In the genomic region with DNA sequence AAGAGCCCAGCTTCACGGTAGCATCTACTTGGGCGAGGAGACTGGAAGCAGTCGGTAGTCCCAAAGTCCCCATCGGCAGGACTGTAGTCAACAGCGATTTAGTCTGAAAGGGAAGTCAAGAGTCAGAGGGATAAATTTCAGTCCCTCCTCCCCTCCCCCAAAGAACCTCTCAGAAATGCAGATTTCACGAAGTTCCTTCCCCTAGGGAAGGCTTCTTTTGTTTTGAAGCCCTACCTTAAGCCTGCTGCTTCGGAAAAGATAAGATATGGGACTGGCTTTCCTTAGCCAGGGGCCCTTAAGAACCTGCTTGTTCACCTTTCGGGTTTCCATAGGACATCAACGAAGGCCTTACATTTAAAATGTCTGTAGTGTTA, we compare ENCODE assay signal across 9 mouse cellular contexts. TPM values are rescaled to one million over a fixed set of nuclear protein-coding genes. Genes with fewer than 3 reads are reported as not detected.
DNase-seq lines count a peak whose midpoint lies in the region; ATAC-seq and TF ChIP-seq lines count a peak whose summit lies in the region.
"Had no signal": no experiment of that assay in that cellular context is flagged by ENCODE, and none has a peak within 500 bp of the region (broad histone marks: within the 10 kb centered on the region; RNA-seq: fewer than 3 reads in every experiment).

No protein-coding gene starts in this region.

- WGBS in forebrain, embryonic 16.5 days: 14% methylated on average over 9 of the region's 9 CpGs
- WGBS in liver, embryonic 16.5 days (ENCODE audit: insufficient replicate concordance): 8% methylated on average over 9 of the region's 9 CpGs

- H3K4me3 ChIP-seq in erythroblast, embryonic 14.5 days (replicated peaks): peak overlapping the region; percentile 63
- peak overlapping the region; percentile 86 for H3K4me3 ChIP-seq in E14TG2a.4 (replicated peaks; ENCODE audit: low read length)
- H3K4me3 ChIP-seq in forebrain, embryonic 16.5 days (replicated peaks; ENCODE audit: low read length): peak overlapping the region; percentile 68
- peak overlapping the region; percentile 67 for H3K4me3 ChIP-seq in liver, embryonic 16.5 days (ENCODE audit: low read depth, low read length)

- peaks cover 18% of the 10 kb centered on the region for H3K4me1 ChIP-seq in erythroblast, embryonic 14.5 days (ENCODE audit: control insufficient read depth)
- peaks cover 21% of the 10 kb centered on the region for H3K4me1 ChIP-seq in E14TG2a.4 (replicated peaks; ENCODE audit: low read depth, low read length)
- H3K4me1 ChIP-seq in forebrain, embryonic 16.5 days (replicated peaks; ENCODE audit: control insufficient read depth, insufficient read depth, low read length): peaks cover 16% of the 10 kb centered on the region
- peaks cover 19% of the 10 kb centered on the region for H3K4me1 ChIP-seq in liver, embryonic 16.5 days (ENCODE audit: control insufficient read depth, low read depth, low read length)

- no peak for TF ChIP-seq CTCF in E14TG2a.4 (conservative IDR thresholded peaks at IDR 0.05; ENCODE audit: low read length)

- peak overlapping the region; percentile 100 for H3K4me2 ChIP-seq in forebrain, embryonic 16.5 days (ENCODE audit: low read length)
- peak overlapping the region; percentile 77 for H3K4me2 ChIP-seq in liver, embryonic 16.5 days (ENCODE audit: low read depth, low read length)

- DNase-seq in testis, postnatal 14 days (ENCODE audit: low spot score): no peak
- no peak for DNase-seq in retina, postnatal 1 day
- DNase-seq in gastrocnemius, postnatal 10 days: no peak
- DNase-seq: cerebellum, adult 11 months had no signal

- H3K9ac ChIP-seq in forebrain, embryonic 16.5 days (replicated peaks; ENCODE audit: low read depth, low read length): no peak overlapping the region
- peak overlapping the region; percentile 36 for H3K9ac ChIP-seq in liver, embryonic 16.5 days (ENCODE audit: low read depth, low read length)

- H3K27ac ChIP-seq in forebrain, embryonic 16.5 days (ENCODE audit: low read length): no peak overlapping the region
- H3K27ac ChIP-seq in liver, embryonic 16.5 days (ENCODE audit: low read length): no peak overlapping the region

- no peaks in the 10 kb centered on the region for H3K36me3 ChIP-seq in erythroblast, embryonic 14.5 days (ENCODE audit: control insufficient read depth)
- H3K36me3 ChIP-seq in E14TG2a.4 (ENCODE audit: insufficient read depth, low read length): no peaks in the 10 kb centered on the region
- no peaks in the 10 kb centered on the region for H3K36me3 ChIP-seq in forebrain, embryonic 16.5 days (ENCODE audit: control insufficient read depth, insufficient read depth)
- no peaks in the 10 kb centered on the region for H3K36me3 ChIP-seq in liver, embryonic 16.5 days (ENCODE audit: control insufficient read depth, insufficient read depth)

- ATAC-seq in erythroblast, adult 5-6 weeks (replicated peaks; ENCODE audit: low FRiP score, poor library complexity, severe bottlenecking): no peak
- no peak for ATAC-seq in forebrain, embryonic 16.5 days
- ATAC-seq in liver, embryonic 16.5 days (ENCODE audit: low read depth): no peak

- H3K9me3 ChIP-seq in erythroblast, embryonic 14.5 days (ENCODE audit: control insufficient read depth, low read length): peaks cover 3% of the 10 kb centered on the region; the same call in 1 of the 2 replicates
- H3K9me3 ChIP-seq in E14TG2a.4 (ENCODE audit: low read length): no peaks in the 10 kb centered on the region
- H3K9me3 ChIP-seq in forebrain, embryonic 16.5 days (ENCODE audit: control insufficient read depth, low read length): no peaks in the 10 kb centered on the region
- H3K9me3 ChIP-seq in liver, embryonic 16.5 days (replicated peaks; ENCODE audit: control insufficient read depth, low read length): no peaks in the 10 kb centered on the region

- peaks cover 61% of the 10 kb centered on the region for H3K27me3 ChIP-seq in erythroblast, embryonic 14.5 days (ENCODE audit: control insufficient read depth)
- peaks cover 37% of the 10 kb centered on the region for H3K27me3 ChIP-seq in E14TG2a.4 (ENCODE audit: insufficient read depth, low read length)
- H3K27me3 ChIP-seq in forebrain, embryonic 16.5 days (replicated peaks; ENCODE audit: control insufficient read depth, insufficient read depth, low read length): peaks cover 14% of the 10 kb centered on the region
- peaks cover 34% of the 10 kb centered on the region for H3K27me3 ChIP-seq in liver, embryonic 16.5 days (ENCODE audit: control insufficient read depth, insufficient read depth, low read depth, low read length)

RNA-seq across cellular contexts. Expression of a gene that starts 0.7 kb away (rescaled TPM):
- polyA plus RNA-seq in erythroblast, embryonic 14.5 days (2012): 0.01 TPM in 1 of 2 replicates, not detected in the other
- total RNA-seq in erythroblast, adult 5-6 weeks (2015; ENCODE audit: low replicate concordance): 0.63 and 1.2 TPM in 2 replicates
- 0.51 TPM in 1 of 2 replicates, not detected in the other for total RNA-seq in erythroblast, adult 5-6 weeks (2017; ENCODE audit: low replicate concordance)
- 1.7 and 2.9 TPM in 2 replicates for polyA plus RNA-seq in forebrain, embryonic 16.5 days (2015; fragmentation: Nextera tagmentation; extraction: Ambion mirVana)
- 8.2 and 9.4 TPM in 2 replicates for polyA plus RNA-seq in liver, embryonic 16.5 days (2015; fragmentation: Nextera tagmentation; extraction: Ambion mirVana)
- 1 to 10 TPM; 4.5 to 6.8 TPM for total RNA-seq in gastrocnemius, postnatal 10 days (2021)

RNA-seq across cellular contexts. Expression of a gene that starts 36.8 kb away (rescaled TPM):
- 0.14 and 0.38 TPM in 2 replicates for polyA plus RNA-seq in erythroblast, embryonic 14.5 days (2012)
- 3.1 and 6.5 TPM in 2 replicates for total RNA-seq in erythroblast, adult 5-6 weeks (2015; ENCODE audit: low replicate concordance)
- total RNA-seq in erythroblast, adult 5-6 weeks (2017; ENCODE audit: low replicate concordance): 11.8 and 13.0 TPM in 2 replicates
- polyA plus RNA-seq in forebrain, embryonic 16.5 days (2015; fragmentation: Nextera tagmentation; extraction: Ambion mirVana): 8.2 and 8.7 TPM in 2 replicates
- 21.8 and 22.8 TPM in 2 replicates for polyA plus RNA-seq in liver, embryonic 16.5 days (2015; fragmentation: Nextera tagmentation; extraction: Ambion mirVana)
- 10 to 100 TPM; 32.2 to 37.2 TPM for total RNA-seq in gastrocnemius, postnatal 10 days (2021)
